Mouse (Mus musculus) 3134 (cell line): ENCODE results near the gene Hfe.
"Not testable (repeated sequence)": the region's sequence is repeated elsewhere in the genome, so short reads cannot be mapped to it uniquely, and the experiment has no call there.

Experiments used
- DNase-seq: peaks from one replicate; pipeline ENCODE4 v3.0.0-alpha.2; 2011; ENCODE audit warnings: low spot score; ENCODE audit not compliant: insufficient read length; ENCODE audit errors: extremely low read depth

Hfe gene

DNA sequence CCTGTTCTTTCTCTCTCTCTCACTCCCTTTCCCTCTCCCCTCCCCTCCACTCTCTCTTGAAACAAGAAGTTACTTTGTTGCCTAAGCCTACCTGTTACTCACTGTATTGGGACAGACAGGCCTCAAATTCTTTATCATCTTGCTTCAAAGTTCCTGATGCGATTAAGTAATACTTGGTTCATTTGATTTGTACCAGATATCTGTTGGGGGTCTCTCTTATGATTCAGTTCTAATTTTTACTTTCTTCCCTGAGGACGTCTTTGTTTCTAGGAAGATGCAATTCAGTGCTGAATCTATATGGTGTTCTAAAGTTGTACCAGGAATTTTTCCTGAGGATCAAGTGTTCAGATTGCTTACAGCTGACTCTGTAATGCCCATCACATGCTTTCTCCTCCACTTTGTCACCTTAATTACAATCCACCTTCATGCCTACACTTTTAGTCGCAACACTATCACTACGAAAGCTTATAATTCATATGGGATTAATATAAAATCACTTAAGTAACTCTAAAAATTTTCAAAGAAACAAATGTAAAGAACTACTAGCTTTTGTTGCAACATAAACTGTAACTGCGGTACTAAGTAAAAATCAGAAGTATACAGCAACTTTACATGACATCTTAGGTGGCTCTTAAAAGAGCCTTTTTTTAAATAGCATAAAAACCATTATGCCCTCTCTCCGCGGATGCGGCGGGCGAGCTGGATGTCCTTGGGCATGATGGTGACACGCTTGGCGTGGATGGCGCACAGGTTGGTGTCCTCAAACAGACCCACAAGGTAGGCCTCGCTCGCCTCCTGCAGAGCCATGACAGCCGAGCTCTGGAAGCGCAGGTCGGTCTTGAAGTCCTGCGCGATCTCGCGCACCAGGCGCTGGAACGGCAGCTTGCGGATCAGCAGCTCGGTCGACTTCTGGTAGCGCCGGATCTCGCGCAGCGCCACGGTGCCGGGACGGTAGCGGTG lies 34.0 kb upstream of the Hfe start:
- peak; percentile 87 for DNase-seq

DNA sequence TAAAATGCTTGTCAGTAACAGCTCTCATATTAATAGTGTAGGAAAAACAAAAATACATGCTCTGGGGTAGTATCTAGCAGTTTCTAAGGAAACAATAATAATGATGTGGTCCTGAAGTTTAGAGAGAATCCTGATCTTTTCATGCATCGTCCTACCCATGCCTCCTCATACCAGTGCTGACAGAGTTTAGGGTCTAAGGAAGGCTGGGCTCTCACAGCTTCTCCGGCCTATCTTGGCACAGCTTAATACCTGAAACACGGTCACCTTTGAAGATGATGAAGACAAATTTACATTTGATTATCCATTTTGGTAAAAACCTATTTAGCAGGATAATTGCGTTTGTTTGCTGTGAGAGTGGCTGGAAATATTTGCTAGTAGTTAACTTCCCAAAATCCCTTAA lies 33.3 kb upstream of the Hfe start:
- peak; percentile 41 for DNase-seq

DNA sequence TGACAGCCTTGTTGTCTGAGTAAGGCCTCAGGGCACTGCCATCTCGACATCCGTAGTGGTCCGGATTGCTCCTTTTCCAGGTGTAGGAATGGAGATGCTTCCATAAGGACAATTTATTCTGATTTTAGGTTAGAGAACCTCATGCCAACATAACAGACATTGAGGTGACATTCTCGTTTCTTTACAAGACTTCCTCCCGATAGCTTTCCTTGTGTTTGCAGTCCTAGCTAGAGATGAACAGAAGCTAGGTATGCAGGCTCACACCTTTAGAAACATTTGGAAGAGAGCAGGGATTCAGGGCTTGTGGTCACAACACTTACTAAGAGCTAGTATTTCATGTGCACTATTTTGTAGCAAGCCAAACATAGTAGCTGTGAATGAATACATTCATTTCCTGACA lies 32.6 kb upstream of the Hfe start:
- DNase-seq = peak; percentile 41

GRCm38 (mm10) chr13:23742007-23742406 lies 31.4 kb upstream of the Hfe start:
- no peak for DNase-seq

DNA sequence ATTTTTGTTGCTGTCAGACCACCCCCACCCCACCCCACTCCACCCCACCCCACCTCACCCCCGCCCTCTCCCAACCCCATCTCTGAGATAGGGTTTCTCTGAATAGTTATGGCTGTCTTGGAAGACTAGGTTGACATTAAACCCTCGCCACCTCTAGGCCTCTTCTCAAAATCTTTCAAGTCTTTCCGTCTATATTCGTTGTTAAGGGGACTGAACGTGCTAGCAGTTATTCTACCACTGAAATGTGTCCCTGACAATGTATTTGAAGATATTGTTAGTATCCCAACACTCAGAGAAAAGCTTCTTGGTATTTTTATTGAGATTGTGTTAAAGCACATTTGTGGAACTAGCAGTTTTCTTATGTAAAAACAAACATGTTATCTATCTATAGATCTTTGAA lies 30.3 kb upstream of the Hfe start:
- peak; percentile 33 for DNase-seq

GRCm38 (mm10) chr13:23740256-23740840 lies 29.7 kb upstream of the Hfe start:
- no peak for DNase-seq

- DNase-seq = no peak
These were observed 29.2 kb upstream of the Hfe start for GRCm38 (mm10) chr13:23739922-23740252.

- peak; percentile 96 for DNase-seq
These were observed 28.6 kb upstream of the Hfe start for GRCm38 (mm10) chr13:23739069-23739921.

DNA sequence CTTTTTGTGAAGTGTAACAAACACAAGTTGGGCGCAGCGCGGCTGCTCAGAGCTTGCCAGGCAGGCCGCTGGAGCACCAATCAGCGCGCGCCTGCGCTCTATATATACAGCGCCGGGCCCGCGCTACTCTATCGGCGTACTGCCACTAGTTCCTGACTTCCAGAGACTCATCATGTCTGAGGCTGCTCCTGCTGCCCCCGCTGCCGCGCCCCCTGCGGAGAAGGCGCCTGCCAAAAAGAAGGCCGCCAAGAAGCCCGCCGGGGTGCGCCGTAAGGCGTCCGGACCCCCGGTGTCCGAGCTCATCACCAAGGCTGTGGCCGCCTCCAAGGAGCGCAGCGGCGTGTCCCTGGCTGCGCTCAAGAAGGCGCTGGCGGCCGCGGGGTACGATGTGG lies 28.0 kb upstream of the Hfe start, which contains the start of gene Hist1h1c:
Gene Hist1h1c, plus strand, starts transcription at position 132 of the 392 bp plus-strand sequence.
- DNase-seq = peak; percentile 98

GRCm38 (mm10) chr13:23738041-23738440 lies 27.4 kb upstream of the Hfe start:
- peak; percentile 23 for DNase-seq

GRCm38 (mm10) chr13:23737091-23737490 lies 26.4 kb upstream of the Hfe start:
- DNase-seq = no peak

GRCm38 (mm10) chr13:23732156-23732804 lies 21.6 kb upstream of the Hfe start:
- peak; percentile 22 for DNase-seq

DNA sequence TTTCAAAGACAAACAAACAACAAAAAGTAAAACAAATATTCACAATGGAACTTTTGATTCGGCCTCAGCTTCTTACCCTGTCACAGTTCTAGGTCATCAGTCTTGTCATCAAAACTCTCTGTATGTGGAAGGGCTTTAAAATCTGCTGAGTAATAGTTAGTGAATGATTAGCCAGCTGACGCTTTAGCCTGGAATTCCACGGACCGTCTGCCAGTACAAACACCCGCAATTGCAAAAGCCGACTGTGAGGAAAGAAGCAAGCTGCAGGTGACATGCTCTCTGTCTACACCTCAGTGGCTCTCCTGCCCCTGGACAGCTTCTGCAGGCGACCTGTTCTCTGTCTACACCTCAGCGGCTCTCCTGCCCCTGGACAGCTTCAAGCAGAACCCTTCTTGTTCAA lies 19.8 kb upstream of the Hfe start:
- peak; percentile 40 for DNase-seq

DNA sequence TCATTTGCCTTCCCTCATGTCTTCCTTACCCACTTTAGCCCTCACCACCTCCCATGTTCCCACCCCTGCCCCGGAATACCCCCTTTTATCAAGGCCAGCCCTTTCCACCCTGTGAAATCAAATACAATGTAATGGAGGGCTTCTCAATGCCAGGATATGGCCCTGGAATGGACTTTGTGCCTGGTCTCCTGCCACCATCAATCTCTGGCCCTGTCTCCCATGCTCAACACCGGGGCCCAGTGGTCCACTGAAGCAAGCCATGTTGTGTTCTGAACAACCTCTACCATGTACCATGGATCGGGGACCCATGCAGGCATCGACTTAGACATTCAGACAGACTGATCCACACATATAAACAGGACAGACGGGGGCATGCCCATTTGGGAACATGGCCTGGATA lies 19.1 kb upstream of the Hfe start:
- no peak for DNase-seq

GRCm38 (mm10) chr13:23729192-23729525 lies 18.5 kb upstream of the Hfe start:
- no peak for DNase-seq

GRCm38 (mm10) chr13:23728472-23729191 lies 18.0 kb upstream of the Hfe start:
- DNase-seq = no peak

- no peak for DNase-seq
These were observed 14.6 kb upstream of the Hfe start for GRCm38 (mm10) chr13:23725213-23725612.

DNA sequence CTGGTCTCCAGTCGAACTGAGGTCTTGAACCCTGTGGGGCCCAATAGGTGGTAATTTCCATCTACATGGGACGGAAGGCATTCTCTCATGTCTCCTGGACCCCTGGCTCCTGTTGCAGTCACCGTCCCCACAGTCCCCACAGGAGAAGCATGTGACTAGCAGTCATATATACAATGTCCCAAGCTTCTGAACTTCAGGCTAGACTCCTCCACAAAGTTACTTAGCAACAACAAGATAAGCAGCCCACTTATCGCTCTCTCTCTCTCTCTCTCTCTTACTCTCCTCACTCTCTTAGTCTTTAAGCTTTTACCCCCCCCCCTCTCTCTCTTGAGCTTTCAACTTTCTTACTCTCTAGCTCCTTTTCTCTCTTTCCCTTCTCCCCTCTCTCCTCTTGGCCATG lies 13.6 kb upstream of the Hfe start:
- no peak for DNase-seq

- not testable (repeated sequence) for DNase-seq
These were observed 7.1 kb upstream of the Hfe start for GRCm38 (mm10) chr13:23717593-23718245.

DNA sequence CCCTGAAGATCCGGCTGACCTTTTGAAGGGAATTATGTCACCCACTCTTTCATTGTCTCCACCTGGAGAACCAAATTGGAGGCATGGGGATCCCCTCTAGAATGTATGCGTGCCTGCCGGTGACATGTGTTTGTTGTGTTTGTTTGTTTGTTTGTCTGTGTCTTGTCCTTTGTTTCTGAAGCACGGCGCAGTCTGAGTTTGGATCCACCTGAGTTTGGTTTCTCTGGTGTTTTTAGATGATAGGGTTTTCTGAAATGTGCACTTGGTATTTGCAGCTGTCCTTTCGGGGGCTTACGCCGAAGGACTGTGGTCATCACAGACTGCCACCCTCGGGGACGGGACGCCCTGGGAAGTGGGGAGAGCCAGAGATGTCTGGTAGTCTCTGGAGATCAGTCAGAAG lies 6.5 kb upstream of the Hfe start:
- DNase-seq = no peak
